Mouse (Mus musculus) induced T-regulatory cell, adult 2 months (primary cell): ENCODE measurements around the gene Col4a1.

ENCODE experiments used
- DNase-seq: peaks from one replicate; pipeline ENCODE4 v3.0.0-alpha.2; 2012; ENCODE audit warnings: low read depth

Col4a1 gene

DNA sequence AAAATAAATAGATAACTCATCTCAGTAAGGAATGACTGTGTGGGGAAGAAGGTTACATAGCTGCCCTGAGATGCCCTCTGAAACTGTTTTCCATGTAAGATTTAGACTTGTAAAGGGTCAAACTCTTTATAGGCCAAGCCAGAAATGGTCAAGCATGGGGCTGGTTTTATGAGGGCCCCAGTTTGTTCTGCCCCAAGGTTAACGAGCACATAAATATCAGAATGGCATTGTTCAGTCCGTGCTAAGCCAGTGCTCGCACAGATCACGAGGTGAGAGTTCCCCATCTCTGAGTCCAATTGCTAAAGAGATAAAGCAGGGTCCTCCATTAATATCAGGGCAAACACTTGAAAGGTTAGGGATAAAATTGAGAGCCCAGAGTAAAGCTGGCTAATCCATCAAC, 79.6 kb downstream of the Col4a1 start:
- no peak for DNase-seq

DNA sequence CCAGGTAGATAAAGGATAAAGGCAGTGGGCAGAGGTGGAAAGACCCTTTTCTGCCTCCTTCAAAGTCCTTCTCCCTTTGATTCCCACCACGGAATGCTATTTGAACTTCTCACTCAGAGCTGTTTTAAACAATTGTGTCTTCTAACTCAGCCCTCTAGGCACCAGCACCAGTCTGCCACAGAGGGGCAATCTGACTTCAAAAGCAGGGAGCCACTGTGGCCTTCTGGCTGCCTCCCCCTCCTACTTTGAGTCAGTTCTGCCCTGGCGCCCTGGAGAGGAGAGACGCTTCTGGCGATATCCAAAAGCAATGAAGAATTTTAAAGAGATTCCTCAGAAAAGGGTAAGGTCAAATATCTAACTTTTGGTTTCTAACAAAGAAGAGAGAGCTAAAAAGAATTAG, 82.3 kb downstream of the Col4a1 start:
- DNase-seq = no peak

DNA sequence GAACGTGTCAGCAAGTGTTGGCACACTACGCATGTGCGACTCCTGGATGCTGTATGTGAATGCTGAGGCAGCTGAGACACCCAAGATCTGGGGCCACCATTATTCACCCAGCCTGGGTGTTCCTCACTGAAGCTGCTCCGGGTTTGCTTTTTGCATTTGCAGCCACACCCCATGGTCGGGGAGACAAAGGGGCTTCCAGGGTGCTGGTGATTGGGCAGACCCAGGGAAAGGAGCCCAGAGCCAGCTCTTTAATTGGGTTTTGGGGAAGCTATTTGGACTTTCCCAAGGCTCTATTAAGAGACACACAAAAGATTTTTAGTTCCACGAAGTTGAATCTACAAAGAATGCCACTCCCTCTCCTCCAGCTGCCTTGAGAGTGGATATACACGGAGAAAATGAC, 85.2 kb downstream of the Col4a1 start:
- no peak for DNase-seq

DNA sequence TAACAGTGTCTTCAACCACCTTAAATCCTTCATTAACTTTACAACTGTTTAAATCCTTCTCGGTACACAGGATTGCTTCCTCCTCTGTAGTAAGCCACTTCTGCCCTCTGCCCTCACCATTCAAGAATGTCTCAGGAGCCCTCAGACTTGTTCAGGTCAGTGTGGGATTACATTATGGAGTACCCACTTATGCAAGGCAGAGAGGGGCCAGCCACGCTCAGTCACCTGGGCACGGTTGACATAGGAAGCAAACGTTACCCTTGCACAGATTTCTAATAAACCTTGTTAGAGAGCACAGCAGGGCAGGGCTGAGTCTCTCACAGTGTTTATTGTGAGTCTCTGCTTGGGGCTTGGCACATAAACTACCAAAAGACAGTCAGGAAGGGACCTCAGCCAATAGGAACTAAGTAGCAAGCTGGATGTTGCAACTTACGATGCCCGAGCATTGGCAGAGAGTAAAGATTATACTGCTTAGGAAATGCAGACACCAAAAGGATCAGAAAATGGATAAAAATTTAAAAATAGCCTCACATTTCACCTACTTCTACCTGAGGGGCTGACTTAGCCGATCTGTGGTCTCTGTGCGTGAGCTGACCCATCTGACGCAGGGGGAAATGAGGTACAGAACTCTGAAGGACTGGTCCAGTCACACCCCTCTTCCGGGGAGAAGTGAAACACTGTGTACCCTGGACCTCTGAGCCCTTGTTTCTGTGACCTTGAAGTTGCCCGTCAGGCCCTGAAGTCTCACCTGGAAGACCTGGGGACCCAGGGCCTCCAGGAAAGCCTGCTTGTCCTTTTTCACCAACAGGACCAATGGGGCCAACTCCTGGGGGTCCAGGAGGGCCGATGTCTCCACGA, 86.8 kb downstream of the Col4a1 start:
- DNase-seq = no peak

DNA sequence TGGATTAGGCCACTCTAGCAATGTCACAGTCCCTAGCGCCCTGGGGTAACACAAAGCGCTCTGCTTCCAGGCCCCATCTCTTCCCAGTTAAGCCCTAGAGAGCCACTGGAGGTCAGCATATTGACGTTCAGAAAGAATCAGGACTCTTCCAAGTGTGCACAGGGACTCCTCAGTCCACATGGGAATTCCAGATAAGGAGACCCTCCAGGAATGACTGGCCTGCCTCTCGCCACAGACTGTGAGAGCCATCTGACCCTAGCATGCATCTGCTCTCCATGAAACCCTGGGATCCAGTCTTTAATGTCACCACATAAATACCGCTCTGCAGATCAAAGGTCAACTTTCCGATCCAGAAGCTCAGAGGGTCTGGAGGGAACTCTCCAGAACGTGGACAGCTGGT, 88.4 kb downstream of the Col4a1 start:
- DNase-seq = no peak

DNA sequence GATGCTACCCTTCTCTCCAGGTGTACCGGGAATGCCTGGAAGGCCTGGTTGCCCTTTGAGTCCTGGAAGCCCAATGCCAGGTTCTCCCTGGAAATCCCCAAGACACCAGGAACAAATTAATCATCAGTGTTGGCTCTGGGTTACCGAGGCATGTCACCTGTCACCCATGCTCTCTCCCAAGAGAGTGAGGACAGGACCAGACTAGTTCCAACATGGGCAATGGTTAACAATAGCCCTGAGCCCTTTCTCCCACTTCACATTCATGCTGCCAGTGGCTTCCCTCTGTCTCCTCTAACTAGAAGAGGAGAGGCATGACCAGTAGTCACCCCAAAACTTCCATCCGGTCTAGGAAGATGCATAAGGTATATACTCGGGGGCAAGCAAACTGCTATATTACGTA, 91.3 kb downstream of the Col4a1 start:
- no peak for DNase-seq

DNA sequence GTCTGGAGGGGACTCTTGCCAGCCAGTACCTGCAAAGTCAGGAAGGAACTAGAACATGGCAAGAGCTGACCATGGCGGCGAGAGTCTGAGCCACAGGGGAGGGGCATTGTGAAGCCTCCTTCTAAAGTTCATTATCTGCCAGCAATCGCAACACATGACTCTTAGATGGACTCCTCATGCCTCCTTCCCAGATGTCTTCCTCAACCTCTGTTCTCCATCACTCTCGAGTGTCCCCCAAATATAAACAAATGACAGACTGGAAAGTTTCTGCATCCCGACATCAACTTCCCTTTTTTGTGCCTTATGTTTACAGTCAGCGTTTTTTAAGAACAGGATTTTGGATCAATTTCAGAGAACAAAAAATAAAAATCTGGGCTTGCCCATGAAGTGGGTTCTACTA, 93.3 kb downstream of the Col4a1 start:
- DNase-seq = no peak

DNA sequence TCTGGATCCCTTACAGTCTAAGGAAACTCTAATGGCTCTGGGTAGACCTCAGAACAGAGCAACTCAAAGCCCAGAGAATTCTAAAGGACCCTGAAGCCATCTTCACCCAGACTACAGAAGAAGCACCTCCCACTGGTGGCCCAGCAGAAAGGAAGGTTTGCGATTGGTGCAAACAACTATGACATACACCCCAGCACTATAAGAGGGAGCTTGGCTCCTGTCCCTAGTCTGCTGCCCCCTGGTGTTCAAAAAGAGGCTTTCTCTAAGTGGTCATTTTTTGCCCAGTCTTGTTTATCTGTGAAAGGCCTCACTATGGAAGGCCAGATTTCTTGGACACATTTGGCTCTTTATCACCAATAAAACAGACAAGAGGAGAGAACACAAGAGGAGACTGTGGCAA, 97.4 kb downstream of the Col4a1 start:
- DNase-seq = peak; percentile 60

DNA sequence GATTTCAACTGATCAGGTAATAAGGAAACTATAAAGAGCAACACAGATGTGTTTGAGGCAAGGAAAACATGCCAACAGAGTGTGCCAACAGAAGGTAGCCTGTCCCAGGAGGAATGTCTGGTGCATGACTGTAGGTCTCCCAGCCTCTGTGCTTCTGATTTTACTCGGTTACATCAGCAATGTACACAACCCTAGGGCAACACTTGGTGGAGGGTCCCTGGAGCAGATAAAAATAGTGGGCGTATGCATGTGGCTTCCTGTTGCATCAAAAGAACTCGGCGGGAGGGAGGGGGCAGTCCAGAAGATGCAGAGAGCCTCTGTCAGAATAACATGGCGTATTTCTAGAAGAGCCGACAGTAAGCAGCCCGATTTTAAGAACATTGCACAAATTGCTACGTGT, 106.1 kb downstream of the Col4a1 start:
- DNase-seq = no peak

DNA sequence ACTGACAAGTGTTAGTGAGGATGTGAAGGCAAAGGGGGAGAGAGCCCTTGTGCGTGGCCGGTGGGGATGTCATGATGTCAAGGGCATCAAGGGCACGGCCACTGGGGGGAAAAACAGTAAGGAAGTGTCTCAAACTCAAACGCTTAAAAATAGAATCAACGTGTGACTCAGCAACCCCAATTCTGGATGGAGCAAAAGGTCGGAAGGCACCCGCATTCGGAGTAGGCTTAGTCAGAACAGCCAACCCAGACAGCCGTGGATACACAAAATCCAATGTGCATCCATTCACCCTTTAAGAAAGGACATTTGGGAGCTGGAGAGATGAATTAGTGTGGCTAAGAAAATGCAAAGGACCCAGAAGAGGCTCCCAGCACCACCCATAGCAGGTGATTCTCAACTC, 107.1 kb downstream of the Col4a1 start:
- DNase-seq = no peak

DNA sequence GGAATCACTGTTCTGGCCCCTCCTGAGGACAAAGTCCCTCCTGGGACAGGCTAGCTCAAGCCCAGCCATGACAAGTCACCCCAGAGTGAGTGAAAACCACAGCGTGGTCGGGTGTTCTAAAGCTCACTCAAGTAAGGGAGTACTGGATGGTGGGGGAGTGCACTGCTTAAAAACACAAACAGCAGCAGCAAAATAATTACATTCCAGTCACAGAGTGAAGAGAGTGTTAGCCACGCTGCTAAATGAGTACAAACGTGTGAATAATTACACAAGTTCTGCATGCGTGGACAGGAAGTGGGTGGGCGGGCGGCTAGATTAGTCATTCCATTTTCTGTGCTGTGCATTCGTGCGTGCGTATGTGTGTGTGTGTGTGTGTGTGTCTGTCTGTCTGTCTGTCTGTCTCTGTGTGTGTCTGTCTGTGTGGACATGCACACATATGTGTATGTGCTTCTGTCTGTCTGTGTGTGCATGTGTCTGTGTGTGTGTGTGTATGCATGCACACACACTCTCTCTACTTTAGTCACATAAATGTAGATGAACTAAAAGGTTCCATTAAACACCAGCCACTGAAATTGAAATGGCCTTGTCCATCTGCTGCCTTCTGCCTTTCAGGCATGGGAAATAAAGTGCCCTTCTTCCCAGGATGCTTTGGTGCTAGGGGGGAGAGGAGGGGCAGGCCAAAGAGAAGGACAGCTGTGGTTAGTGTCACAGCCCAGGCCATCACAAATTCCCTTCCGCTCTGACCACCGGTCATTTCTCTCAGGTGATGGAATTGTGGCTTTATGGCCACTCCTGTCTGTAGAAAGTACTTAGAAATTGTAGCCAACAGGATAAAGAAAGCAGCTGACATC, 109.1 kb downstream of the Col4a1 start:
- peak; percentile 28 for DNase-seq

DNA sequence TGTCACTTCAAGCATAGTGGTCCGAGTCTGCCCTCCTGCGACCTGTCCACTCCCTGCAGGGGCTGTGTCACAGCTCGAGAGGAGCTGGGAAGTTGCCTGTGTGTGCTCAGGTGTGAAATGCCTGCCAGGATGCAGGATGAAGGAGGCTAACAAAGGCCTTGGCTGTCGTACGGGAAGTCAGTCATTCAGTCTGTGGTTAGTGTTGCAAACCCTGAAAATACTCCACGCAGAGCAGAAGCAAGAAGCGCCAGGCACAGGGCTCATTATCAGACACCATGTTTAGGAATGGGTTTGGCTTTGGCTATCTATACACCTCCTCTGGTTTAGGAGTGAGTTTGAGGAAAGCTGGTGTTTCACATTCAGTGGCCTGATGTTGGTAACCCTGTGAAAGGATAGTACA, 114.0 kb downstream of the Col4a1 start:
- DNase-seq = no peak

DNA sequence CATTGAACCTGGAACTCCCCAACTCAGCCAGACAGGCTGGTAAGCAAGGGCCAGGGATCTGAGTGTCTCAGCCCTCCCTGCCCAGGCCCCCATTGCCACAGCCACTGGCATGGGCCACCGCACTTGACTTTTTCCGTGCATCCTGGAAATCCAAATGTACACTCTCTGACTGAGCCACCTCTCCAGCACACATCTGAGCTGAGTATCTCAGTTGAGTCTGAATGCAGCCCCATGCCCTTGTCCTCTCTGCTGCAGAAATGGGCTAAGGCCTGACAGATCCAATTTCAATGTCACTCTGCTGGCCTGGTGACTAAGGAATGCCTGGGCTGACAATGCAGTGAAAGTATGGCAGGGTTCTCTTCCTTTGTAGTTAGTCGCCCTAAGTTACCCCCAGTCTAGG, 114.6 kb downstream of the Col4a1 start:
- no peak for DNase-seq

DNA sequence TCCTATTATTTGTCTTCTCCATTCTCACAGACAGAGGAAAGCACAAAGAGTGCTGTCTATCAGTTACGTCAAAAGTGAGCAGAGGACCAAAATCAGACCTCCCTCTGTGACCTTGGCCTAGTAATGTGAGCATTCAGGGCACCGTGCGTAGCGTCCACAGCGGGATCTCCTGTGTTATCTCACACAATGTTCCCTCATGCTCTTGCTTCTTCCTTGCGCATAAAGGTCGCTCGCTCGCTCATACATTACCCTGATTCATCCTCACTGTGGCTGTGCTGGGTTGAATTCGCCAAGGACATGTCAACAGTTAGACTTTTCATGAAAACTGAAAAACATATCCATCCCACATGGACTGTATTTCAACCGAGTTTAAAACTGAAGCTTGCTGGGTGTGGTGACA, 115.4 kb downstream of the Col4a1 start:
- DNase-seq = no peak

DNA sequence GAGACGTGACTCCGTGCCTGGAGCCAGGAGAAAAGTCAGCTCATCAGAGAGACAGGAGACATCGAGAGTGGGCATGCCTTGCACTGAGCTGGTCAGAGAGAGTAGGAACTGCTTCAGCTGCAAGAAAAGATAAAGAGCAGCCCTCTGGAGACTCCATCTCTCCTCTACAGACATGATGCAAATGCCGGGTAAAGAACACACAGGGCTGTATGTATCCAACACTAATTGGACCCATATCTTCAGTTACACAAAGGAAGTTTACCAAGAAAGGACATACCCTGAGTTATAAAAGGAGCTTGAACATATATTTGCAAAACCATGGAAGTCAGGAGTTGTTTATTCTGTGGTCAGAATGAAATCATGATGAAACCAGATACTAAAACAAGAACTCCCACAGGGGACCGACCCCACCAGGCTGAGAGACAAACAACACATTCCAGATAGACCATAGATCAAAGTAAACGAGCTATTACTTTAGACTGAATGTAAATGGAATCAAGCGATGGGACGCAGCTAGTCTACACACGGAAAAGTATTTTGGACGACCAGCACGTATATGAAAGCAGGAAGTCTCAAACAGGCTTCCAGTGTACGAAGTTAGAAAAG, 119.8 kb downstream of the Col4a1 start:
- DNase-seq = no peak

DNA sequence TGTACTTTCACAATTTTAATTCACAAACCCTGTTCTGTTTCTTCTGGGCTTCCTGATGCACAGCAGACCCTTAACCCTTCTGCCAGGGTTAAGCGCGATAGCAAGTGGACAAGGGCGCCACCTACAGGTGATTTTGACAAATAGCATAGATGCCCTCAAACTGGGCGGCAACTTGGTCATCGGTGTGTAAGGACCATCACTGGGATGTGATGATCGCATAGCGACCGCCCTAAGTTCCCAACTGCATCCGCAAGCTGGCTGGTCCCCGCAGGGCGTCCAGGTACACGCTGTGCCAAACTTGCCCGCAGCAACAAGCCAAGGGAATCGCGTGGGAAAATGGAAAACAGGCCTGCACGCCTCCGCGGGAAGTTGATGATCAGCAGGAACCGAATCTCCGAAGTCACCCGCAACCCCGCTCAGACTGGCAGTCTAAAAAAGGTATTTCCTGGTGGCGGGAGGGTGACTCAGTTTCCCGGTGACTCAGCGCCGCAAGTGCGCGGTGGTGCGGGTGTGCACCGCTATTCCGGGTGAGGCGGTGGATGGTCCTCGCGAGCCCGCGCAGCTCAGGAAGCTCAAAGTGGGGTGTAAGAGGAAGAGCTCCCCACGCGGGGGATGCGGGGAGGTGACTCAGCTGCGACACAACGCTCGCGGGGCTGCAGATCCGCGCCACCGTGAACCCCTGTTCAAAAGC, 124.9 kb downstream of the Col4a1 start:
- peak; percentile 65 for DNase-seq

DNA sequence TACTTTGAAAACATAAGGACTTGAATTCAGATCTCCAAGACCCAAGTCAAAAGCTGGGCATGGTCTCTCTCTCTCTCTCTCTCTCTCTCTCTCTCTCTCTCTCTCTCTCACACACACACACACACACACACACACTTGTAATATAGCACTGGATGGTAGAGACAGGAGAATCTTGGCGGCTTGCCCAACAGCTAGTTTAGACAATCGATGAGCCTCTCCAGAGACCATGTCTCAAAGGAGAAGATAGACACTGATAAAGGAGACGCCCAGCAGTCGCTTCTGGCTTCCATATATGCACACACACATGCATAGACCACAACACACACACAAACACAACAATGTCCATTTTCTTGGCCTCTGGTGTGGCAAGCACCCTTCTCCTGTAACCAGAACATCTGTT, 126.2 kb downstream of the Col4a1 start:
- DNase-seq = no peak

DNA sequence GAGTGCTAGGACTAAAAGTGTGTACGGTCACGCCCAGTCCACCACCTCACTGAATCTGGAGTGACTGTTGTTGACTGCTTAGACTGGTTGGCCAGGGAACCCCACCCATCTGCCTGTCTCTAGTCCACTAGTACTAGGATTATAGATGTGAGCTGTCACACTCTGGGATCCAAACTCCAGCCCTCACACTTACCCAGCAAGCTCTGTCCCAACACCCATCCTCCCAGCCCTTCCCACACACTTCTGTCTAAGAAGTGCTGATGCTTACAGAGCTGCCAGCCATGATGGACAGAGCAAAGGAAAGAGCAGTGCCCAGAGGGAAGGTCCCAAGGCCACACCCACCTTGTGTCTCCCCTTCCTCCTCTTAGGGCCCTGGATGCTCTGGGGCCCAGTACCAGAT, 127.0 kb downstream of the Col4a1 start:
- no peak for DNase-seq

DNA sequence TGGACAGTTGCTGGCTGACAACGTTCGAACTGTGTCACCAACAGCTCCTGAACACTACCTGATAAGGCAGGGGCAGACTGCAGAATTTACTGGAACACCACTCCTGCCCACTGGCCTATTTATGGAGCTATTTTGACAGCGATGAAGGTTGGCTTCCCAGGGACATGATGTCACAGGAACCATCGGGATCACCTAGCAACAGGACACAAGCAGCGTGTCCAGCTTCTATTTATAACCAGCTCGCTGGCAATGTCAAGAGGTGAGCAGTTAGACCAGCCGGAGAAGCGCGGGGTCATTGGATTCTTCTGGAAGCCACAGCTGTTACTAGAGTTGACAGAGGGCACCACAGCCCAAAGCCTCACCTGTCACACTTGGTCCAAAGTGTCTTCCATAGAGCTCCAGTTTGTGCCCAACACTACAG, 129.0 kb downstream of the Col4a1 start:
- no peak for DNase-seq

DNA sequence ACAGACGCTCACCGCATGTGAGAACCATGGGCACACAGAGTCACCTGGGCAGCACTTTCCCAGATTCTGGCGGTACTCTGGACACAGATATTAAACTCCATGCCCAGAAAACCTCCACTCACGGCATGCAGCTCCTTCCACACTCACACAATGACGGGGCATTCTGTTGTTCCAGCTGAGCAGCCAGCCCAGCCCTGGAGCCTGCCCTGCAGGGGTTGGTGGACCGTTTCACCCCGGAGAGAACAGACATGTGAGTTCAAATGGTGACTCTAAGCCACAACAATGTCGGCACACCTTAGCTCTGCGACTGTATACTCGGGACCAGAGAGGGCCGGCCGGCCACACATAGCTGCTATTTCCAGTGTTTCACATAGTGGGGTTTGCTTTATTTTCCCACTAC, 130.0 kb downstream of the Col4a1 start:
- DNase-seq = no peak

DNA sequence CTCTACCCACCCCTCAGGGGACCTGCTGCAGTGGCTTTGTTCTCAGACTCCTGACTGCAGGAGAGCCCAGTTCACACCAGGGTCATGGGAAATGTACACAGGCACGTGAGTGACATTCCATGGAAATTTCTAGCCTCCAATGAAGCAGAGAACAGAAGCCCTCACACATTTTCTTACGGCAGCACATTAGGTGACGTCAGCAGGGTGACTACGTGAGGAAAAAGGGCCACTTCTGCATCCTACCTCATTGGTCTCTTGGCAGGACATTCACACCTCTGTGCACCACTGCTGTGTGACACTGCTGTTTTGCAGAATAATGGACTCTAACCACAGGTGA, 130.5 kb downstream of the Col4a1 start:
- DNase-seq = no peak

DNA sequence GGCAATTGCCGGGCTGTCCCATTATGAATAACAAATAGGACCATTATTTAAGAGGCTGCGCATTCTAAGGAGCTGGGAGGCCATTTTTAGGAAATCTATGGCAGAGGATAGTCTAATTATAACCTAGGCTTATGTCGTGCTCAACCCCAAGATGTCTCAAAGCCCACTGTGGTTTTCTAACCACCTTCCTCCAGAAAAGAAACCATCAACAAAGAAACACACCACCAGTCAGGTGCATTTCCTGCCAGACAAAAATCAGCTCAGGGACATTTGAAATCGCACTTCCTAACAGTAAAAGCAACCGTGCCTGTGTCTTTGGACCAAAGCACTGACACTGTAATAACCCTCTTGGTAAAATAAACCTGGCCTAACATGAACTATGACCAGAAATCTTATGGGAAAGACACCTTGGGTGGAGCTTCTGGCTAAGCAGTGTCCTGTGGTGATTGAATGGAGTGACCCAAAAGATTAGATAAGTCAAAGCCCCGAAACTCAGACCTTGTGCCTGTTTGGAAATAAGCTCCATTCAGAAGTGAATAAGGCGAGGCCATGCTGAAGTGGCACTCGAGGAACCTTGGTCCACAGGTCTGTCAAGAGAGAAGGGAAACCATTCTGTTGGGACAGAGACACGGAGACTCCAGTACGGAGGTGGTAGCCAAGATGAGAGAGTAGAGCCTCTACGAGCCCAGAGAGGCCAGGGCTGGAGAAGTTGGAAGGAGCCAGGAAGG, 131.0 kb downstream of the Col4a1 start:
- DNase-seq = no peak
